Mouse (Mus musculus) limb, embryonic 14.5 days (tissue): ENCODE data around the gene Atf3. TPM values are rescaled to one million over a fixed set of nuclear protein-coding genes. Genes with fewer than 3 reads are reported as not detected.

ENCODE experiments used
- ATAC-seq: fragments of 200-750 bp; cut with Nextera tagmentation; 2 replicates; pipeline ENCODE4 v1.8.0; 2017; ENCODE audit warnings: low read depth, moderate number of reproducible peaks, moderate TSS enrichment; ENCODE audit not compliant: low FRiP score
- DNase-seq: peaks from one replicate; pipeline ENCODE4 v3.0.0-alpha.2; 2015; ENCODE audit warnings: low spot score
- H3K27ac ChIP-seq: fragments of 300-500 bp; sonication (generic); replicated peaks from 2 replicates; pipeline ENCODE4 v1.5.1; 2014; ENCODE audit warnings: low read depth, mild to moderate bottlenecking, low read length, moderate library complexity, mixed read lengths
- H3K27me3 ChIP-seq: fragments of 300-500 bp; sonication (generic); 2 replicates; pipeline ENCODE4 v1.6.1; 2014; ENCODE audit warnings: low read length, mixed read lengths; ENCODE audit not compliant: control insufficient read depth, insufficient read depth
- H3K36me3 ChIP-seq: fragments of 300-500 bp; sonication (generic); 2 replicates; pipeline ENCODE4 v1.6.1; 2014; ENCODE audit warnings: mild to moderate bottlenecking, low read length, moderate library complexity, mixed read lengths; ENCODE audit not compliant: control insufficient read depth, insufficient read depth
- H3K4me1 ChIP-seq: fragments of 300-500 bp; sonication (generic); 2 replicates; pipeline ENCODE4 v1.6.1; 2014; ENCODE audit warnings: antibody characterized with exemption, low read length, mixed read lengths; ENCODE audit not compliant: control insufficient read depth, insufficient read depth
- H3K4me2 ChIP-seq: fragments of 300-500 bp; sonication (generic); replicated peaks from 2 replicates; pipeline ENCODE4 v1.6.1; 2014; ENCODE audit warnings: low read depth, mild to moderate bottlenecking, low read length, moderate library complexity; ENCODE audit not compliant: severe bottlenecking
- H3K4me3 ChIP-seq: fragments of 300-500 bp; sonication (generic); replicated peaks from 2 replicates; pipeline ENCODE4 v1.5.1; 2014; ENCODE audit warnings: low read length
- H3K9ac ChIP-seq: fragments of 300-500 bp; sonication (generic); 2 replicates; pipeline ENCODE4 v1.6.1; 2014; ENCODE audit warnings: mild to moderate bottlenecking, low read depth, low read length, moderate library complexity; ENCODE audit not compliant: severe bottlenecking
- H3K9me3 ChIP-seq: fragments of 300-500 bp; sonication (generic); 2 replicates; pipeline ENCODE4 v1.6.1; 2016; ENCODE audit warnings: low read length; ENCODE audit not compliant: control insufficient read depth
- POLR2A ChIP-seq: fragments of 200-500 bp; IDR thresholded peaks from 2 replicates; pipeline ENCODE4 v1.8.0; 2012; ENCODE audit warnings: inconsistent platforms, mild to moderate bottlenecking, moderate library complexity, borderline replicate concordance; ENCODE audit not compliant: insufficient read depth, insufficient read length; ENCODE audit errors: extremely low read depth
- WGBS: fragments of 180-500 bp; shearing (Covaris S2); extraction: QIAGEN DNeasy Blood & Tissue Kit; methylation state at CpG from one replicate; pipeline ENCODE4 v1.1.7; 2014; 5-methylcytosine and 5-hydroxymethylcytosine counted together
- polyA plus RNA-seq, 2 experiments: library from polyadenylated mRNA; depleted of rRNA in 1 of 2; stranded (reverse) in 1 of 2; unstranded in 1 of 2; fragments of >200 nt; fragmentation: Nextera tagmentation in 1 of 2; extraction: Ambion mirVana in 1 of 2; gene quantifications; 2 replicates each; pipeline versions ENCODE4 v1.2.1 to v1.2.3; 2012 to 2014

Atf3 gene
- polyA plus RNA-seq, 2 experiments, result 5.0 to 5.9 TPM

DNA sequence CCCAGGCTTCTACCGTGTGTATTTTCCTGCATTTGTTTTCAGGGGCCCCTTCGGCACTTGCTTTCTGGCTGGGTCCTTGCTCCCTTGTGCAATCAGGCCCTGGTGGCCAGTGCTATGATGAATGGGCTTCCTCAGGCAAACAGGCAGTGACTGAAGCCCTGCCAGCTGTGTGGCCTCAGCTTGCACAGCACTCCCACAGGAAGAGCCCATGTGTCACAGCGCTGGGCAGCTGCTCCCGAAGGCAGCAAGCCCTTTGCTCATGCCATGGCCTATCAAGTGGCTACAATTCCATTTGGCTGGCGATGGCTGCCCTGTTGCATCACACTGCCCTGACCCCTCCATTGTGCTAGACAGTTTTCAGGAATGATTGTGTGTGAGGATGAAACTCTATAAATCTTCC is 36.6 kb upstream of the Atf3 start:
- TF ChIP-seq POLR2A, result no peak
- Histone ChIP-seq H3K9ac (no peak overlapping the region), H3K27me3 (no peaks in the 10 kb centered on the region), H3K36me3 (no peaks in the 10 kb centered on the region), H3K27ac (no peak overlapping the region), H3K4me3 (no peak overlapping the region), H3K9me3 (no peaks in the 10 kb centered on the region), H3K4me2 (no peak overlapping the region), H3K4me1 (peaks cover 2% of the 10 kb centered on the region; the same call in 1 of the 2 replicates)
- ATAC-seq (no peak), DNase-seq (no peak)
- 76% methylated on average over 5 of the region's 5 CpGs for whole genome bisulfite sequencing

DNA sequence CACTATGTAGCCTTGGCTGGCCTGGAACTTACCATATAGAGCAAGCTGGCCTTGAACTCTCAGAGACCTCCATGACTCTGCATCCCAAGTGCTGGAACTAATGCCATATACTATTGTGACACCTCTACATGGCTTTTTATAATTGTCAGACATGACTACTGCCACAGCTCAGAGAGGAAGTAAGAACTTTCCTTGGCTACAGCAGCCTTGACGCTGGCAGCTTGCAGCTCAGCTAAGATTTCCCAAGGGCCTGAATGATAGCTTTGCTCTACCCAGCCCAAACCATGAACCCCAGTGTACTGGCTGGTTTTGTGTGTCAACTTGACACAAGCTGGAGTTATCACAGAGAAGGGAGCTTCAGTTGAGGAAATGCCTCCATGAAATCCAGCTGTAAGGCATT is 35.8 kb upstream of the Atf3 start:
- 81% methylated on average over 1 of the region's 1 CpGs for WGBS
- Histone ChIP-seq H3K36me3 (no peaks in the 10 kb centered on the region), H3K4me2 (no peak overlapping the region), H3K27ac (no peak overlapping the region), H3K4me1 (no peaks in the 10 kb centered on the region), H3K4me3 (no peak overlapping the region), H3K9ac (no peak overlapping the region), H3K27me3 (no peaks in the 10 kb centered on the region), H3K9me3 (no peaks in the 10 kb centered on the region)
- no peak for ATAC-seq
- no peak for DNase-seq
- TF ChIP-seq POLR2A, result no peak

DNA sequence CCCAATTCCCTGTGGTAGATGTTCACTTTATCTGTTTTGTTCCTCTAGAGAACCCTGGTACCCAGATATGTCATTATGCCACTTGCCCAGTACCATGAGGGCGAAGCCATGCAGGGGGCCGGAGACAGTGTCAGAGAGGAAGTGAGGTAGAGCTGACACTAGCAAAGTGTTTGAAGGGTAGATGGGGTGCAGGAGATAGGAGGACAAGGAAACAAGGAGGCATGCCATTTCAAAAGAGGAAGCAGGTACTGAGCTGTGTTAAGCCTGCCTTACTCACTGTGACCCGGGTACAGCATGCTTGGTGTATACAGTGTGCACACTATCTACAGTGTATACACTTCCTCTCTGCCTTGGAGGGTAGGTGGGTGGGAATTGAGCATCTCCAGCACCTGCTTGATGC is 32.1 kb upstream of the Atf3 start:
- no peak for TF ChIP-seq POLR2A
- no peaks in the 10 kb centered on the region for H3K4me1 ChIP-seq
- ATAC-seq (no peak), DNase-seq (no peak)
- WGBS, result 93% methylated on average over 3 of the region's 3 CpGs
- no peaks in the 10 kb centered on the region for H3K9me3 ChIP-seq
- no peak overlapping the region for H3K27ac ChIP-seq
- H3K4me2 ChIP-seq, result no peak overlapping the region
- no peak overlapping the region for H3K9ac ChIP-seq
- H3K4me3 ChIP-seq, result no peak overlapping the region
- no peaks in the 10 kb centered on the region for H3K27me3 ChIP-seq
- no peaks in the 10 kb centered on the region for H3K36me3 ChIP-seq

DNA sequence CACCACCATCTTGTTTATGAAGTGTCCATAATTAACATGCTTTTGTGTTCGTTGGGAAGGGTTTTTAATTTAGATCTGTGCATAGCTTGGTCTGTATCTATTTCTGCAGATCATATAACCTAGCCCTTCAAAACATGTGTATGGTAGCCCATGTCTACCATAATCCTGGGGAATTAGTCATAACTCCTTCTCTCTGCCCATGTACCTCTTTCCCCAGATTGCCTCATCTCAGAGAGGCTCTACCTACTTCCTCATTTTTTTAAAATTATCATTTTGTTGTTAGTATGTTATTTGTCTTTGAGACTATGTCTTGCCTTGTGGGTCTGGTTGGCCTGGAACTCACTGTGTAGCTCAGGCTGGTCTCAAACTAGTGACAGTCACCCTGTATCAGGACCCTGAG is 30.6 kb upstream of the Atf3 start:
- no peak for TF ChIP-seq POLR2A
- WGBS, result 50% methylated on average over 1 of the region's 1 CpGs
- Histone ChIP-seq H3K27ac (no peak overlapping the region), H3K36me3 (no peaks in the 10 kb centered on the region), H3K4me3 (no peak overlapping the region), H3K9me3 (no peaks in the 10 kb centered on the region), H3K9ac (no peak overlapping the region), H3K4me2 (no peak overlapping the region), H3K27me3 (no peaks in the 10 kb centered on the region), H3K4me1 (no peaks in the 10 kb centered on the region)
- DNase-seq, result no peak
- no peak for ATAC-seq

DNA sequence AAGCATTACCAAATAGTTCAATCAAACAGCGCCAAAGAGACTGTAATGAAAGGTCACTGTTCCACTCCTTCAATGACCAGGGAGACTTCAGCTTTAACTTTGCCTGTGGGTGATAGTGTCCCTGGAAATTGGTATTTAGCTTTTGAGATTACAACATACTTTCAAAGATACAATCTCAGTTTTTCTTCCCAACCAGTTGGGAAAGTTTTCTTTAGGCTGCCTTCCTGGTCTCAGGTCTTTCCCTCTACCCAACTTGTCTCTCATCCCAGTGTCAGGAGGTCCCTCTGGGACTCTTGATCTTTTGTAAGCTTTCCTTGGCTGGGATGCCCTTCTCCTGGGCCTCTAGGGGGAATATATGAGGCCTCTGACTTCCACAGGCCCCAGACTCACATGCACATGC is 29.7 kb upstream of the Atf3 start:
- Histone ChIP-seq H3K27me3 (no peaks in the 10 kb centered on the region), H3K9me3 (no peaks in the 10 kb centered on the region), H3K9ac (no peak overlapping the region), H3K36me3 (no peaks in the 10 kb centered on the region), H3K4me2 (no peak overlapping the region), H3K4me1 (0 out of 2 replicates have a peak, but pooled peaks cover 4% of the 10 kb centered on the region), H3K27ac (no peak overlapping the region), H3K4me3 (no peak overlapping the region)
- no peak for TF ChIP-seq POLR2A
- 95% methylated on average over 1 of the region's 1 CpGs for WGBS
- no peak for DNase-seq
- no peak for ATAC-seq

GRCm38 (mm10) chr1:191243855-191244254 is 26.0 kb upstream of the Atf3 start:
- WGBS, result 93% methylated on average over 4 of the region's 4 CpGs
- no peak overlapping the region for H3K4me3 ChIP-seq
- no peaks in the 10 kb centered on the region for H3K36me3 ChIP-seq
- no peak overlapping the region for H3K27ac ChIP-seq
- TF ChIP-seq POLR2A, result no peak
- ATAC-seq (no peak), DNase-seq (no peak)
- H3K4me2 ChIP-seq, result no peak overlapping the region
- H3K27me3 ChIP-seq, result no peaks in the 10 kb centered on the region
- no peak overlapping the region for H3K9ac ChIP-seq
- H3K4me1 ChIP-seq, result peaks cover 11% of the 10 kb centered on the region
- H3K9me3 ChIP-seq, result no peaks in the 10 kb centered on the region
